Mouse (Mus musculus): ENCODE measurements around the gene Slu7.

Slu7 gene

DNA sequence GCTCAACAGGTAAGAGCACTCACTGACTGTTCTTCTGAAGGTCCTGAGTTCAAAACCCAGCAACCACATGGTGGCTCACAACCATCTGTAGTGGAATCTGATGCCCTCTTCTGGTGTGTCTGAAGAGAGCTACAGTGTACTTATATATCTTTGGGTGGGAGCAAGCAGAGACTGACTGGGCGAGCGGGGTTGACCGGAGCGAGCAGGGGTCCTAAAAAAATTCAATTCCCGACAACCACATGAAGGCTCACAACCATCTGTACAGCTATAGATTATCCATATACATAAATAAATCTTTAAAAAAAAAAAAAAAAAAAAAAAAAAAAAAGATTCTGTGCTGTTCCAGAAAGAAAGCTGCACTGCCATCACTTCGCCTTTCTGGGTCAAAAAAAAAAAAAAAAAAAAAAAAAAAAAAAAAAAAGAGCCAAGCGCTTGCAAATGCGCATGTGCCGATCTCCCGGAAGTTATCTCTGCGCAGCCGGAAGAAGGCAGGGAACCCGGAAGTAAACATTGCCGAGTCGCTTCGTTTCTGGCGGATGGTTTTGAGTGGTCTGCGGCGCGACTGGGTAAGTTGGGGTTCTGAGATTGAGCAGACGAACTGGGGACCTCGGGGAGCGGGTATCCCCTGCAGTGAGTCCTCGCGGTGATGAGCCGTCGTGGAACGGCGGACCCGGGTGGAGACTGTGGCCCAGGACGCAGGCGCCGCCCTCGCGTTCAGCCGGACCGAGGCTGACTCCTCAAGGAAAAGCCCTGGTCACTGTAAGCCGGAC lies at the start of gene Slu7:
TSS of gene Slu7 (plus strand) at position 491 of the 770 bp plus-strand sequence.
- in situ Hi-C loops (cut with MboI, MseI), result no loop called here

DNA sequence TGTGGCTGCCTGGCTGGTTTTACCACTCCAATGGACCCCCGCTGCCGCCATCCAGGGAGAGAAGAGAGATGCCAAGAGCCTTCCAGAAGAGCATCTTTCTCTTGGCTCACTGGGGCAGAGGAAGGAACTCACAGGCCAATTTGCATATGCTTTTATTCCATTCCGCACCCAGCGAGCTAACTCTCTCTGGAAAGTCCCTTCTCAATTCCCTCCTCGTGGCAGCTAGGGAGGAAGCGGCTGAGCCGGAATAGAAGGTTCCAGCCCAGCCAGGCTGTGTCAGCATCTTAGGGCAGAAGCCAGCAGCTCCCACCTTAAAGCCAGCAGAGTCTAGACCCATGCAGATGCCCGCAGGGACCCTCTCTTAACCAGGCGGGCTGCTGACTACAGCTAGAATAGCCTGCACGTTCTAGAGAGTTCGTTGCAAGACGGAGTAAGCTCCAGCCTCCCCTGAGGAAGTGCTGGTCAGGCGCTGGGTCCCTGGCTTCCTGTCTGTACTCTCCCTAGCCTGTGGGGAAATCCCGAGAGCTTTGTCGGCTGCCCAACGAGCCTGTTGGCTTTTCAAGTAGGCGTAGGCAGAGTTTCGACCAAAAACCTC lies 48.4 kb upstream of the Slu7 start:
- in situ Hi-C loops (cut with MboI, MseI), result no loop called here

DNA sequence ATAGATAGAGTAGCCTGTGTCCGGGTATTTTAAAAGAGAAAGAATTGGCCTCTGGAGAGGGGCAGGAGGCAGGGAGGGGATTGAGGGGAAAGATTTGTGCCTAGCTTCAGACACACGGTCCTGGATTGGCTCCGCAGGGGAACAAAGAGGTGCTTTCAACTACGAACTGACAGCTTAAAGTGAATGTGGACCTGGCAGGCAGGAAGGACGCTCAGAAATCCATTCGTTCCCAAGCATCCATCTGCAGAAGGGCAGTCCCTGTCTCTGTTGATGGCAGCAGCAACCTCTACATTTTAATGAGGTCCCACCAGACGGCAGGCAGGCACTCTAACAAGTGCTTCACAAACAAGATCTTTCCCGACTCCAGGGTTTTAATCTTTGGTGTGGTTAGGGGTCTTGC lies 47.8 kb upstream of the Slu7 start:
- in situ Hi-C loops (cut with MboI, MseI), result no loop called here

DNA sequence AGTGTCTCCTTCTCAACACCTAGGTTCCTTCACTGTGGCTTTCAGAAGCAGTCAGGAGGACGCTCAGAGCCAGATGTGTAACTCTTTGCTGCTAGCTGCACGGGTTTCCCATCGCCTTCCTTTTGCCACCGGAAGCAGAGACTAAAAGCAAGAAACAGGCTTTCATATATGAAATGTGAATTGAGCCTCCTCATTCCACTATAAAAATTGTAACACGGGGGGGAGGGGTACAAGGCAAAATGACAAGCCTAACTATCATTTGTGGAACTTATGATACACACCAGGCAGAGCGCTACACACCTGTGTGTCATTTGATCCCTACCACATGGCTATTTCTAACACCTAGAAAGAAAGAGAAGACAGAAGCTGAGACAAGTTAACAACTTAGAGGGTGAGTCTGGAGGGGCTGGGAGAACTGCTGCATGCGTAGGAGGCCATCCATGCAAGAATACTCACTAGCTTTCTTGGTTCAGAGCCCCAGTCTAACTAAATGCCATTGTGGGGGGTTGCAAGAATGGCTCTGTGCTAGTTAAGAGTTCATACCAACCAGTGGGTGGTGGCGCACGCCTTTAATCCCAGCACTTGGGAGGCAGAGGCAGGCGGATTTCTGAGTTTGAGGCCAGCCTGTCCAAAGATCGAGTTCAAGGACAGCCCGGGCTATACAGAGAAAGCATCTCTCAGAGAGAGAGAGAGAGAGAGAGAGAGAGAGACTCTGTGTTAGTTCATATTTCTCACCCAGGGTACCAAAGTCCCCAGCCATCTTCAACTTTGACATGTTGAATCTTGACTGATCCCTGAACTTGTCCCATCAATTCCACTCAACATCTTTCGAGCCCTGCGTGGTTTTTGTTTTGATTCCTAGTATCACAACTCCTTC lies 46.3 kb upstream of the Slu7 start:
- in situ Hi-C loops (cut with MboI, MseI), result no loop called here

DNA sequence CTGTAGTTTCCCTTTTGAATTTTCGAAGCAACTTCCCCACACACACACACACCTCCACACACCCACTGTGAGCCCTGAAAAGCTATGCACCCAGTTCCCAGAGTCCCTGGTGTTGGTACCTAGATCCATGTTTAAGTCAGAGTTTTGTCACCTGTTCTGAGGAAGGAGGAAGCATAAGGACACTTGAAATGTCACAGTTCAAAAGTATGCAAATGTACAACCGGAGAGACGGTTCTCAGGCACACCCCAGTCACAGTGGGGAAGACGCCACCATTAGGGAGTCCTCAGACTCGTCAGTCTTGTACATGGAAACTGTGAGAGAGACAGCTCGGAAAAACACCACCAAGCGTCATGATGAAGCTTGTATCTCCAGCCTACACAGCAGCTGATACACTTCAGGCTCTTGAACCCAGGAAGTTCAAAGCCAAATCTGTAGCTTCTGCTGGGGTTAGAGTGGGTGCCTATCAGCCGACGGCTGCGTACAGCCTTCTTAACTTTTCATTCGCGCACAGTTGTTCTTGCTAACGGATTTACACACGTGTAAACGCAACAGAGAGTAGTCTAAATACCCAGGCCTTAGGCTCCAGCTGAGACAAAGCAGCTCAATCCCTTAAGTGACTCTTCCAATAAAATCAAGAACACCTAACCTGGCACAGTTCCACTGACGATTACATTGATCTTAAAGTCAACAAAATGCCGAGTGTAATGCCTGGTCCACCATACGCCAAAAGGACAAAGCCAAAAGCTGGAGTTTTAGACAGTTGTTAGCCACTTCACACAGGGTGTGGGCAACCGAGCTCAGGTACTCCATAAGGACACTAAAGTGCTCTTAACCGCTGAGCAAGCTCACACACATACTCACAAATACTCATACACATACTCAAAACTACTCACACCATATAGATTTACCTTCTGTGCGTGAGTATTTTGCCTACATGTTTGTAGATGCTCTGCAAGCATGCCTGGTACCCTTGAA lies 45.1 kb upstream of the Slu7 start:
- in situ Hi-C loops (cut with MboI, MseI), result no loop called here

DNA sequence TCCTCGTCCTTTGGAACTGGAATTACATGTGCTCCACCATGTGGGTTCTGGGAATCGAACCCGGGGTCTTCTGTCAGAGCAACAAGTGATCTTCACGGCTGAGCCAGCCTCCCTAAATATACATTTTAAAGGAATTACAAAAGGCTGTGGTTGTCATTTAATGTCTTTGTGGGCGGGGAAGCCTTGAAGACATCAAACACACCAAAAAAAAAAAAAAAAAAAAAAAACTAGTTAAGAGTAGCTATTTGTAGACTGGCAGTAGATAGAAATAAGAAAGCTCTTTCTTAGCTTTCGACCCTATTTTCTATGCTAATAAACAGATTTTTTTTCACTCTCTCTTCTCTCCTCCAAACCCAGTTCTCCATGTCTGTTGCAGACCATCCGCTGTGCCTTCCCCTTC lies 44.4 kb upstream of the Slu7 start:
- in situ Hi-C loops (cut with MboI, MseI), result no loop called here

DNA sequence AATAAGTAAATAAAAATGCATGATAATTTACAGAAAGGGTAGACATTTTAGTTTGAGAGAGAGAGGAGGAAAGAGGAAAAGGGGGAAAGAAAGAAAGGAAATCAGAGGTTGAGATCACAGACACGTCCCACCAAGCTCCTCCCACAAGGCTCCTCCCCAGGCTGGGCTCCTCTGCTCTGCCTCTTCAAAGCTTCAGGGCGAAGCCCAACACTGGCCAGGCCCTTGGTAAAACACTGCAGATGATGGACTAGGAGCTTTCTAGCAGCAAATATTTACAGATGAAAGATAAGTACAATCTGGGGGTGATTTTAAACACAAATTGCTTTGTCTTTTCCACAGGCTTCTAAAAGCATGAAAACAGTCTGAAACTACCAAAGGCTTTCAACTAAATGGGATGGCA lies 40.8 kb upstream of the Slu7 start:
- in situ Hi-C loops (cut with MboI, MseI), result loop anchor here (10.0 kb wide), 1 partner anchor 1232 kb away; no protein-coding TSS in a partner anchor

DNA sequence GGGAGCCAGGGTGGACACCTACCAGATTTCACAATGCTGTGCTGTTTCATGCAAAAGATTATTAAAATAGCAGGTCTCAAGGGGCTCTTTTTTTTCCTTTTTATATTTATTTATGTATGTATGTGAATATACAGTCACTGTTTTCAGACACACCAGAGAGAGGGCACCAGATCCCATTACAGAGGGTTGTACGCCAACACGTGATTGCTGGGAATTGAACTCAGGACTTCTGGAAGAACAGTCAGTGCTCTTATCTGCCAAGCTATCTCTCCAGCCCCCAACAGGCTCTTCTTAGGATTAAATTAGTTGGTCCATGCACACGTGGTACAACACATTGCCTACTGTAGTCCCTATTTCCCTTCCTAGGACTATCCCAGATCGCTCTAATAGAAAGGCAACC lies 40.2 kb upstream of the Slu7 start:
- in situ Hi-C loops (cut with MboI, MseI), result loop anchor here (10.0 kb wide), 1 partner anchor 1231 kb away; no protein-coding TSS in a partner anchor

DNA sequence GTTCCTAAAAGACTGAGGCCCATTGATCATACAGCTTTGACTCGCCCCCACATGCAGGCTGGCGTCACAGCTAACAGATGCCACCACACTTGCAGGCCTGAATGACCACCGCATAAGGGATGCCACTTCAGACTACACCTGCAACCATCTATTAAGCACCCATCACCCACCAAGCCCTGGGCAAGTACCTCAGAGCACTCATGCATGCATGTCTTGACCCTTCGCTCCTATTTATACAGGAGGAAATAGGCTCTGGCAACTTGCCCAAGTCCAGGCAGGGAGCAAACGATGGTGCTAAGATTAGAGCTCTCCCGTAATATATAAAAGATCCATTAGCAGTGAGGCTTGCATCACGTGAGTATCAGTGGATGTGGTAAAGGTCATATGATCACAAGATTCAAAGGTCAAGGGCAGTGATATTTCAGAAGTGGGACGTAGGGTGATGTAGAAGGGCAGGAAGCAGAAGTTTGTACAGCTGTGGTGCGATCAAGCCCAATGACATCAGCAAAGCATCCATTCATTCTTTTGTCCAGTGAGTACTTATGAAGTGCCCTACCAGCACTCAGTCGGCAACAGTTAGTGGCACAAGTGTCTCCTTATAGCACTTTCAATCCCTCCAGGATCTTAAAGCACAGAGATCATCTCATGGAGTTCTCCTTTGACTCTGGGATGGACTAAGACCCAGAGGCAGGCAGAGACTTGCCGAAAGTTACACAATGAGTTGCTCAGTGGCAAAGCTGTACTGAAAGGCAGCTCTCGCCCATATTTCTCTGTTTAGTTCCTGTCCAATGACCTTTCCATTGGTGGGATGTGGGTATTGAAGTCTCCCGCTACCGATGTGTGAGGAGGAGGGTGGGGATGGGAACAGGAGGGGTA lies 38.2 kb upstream of the Slu7 start:
- in situ Hi-C loops (cut with MboI, MseI), result loop anchor here (10.0 kb wide), 1 partner anchor 1229 kb away; no protein-coding TSS in a partner anchor

DNA sequence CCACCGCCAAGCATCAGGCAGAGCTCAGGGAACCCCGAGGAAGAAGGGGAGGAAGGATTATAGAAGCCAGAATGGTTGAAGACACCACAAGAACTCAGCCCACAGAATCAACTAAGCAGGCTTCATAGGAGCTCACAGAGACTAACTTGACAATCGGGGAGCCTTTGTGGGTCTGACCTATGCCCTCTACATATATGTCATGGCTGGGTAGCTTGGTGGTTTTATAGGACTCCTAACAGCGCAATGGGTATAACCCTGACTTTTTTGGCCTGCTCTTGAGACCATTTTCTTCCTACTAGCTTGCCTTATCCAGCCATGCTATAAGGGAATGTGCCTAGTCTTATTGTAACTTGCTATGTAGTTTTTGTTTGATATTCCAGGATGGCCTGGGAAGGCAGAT lies 37.3 kb upstream of the Slu7 start:
- in situ Hi-C loops (cut with MboI, MseI), result loop anchor here (10.0 kb wide), 1 partner anchor 1229 kb away; no protein-coding TSS in a partner anchor

DNA sequence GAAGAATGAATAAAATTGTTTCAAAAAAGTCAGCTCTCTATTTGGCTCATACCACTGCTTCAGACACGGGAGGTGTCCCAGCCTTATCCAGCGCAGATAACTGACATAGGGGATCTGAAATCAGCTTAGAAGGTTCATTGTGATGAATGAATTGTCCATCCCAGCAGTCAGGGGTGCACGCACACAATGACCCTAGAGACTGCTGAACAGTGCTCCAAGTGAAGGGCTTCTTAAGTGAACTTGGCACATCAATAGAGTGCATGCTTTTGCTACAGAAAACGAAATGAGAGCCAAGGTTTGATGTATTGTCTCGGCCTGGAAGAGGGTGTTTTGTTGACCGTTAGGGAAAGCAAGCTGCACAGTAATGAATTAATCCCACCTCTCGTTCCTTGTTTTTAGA lies 36.9 kb upstream of the Slu7 start:
- in situ Hi-C loops (cut with MboI, MseI), result loop anchor here (10.0 kb wide), 1 partner anchor 1228 kb away; no protein-coding TSS in a partner anchor

DNA sequence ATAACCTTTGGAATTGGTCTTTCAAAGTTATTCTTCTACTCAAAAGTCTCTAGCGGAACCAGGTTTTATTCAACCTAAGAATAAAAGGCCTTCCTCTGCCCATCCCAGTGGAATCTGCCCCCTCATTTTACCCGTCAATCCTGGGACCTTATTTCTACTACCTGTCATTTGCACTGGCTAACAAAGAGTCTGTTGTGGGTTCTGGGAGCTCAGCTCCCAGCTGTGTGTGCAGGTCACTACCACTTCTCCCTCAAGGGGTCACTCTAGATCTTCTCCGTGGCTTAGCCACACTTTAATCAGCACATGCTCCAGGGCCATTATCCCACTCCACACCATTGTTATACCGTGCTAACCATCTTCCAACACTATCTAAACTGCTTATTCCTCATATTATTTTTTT lies 34.2 kb upstream of the Slu7 start:
- in situ Hi-C loops (cut with MboI, MseI), result loop anchor here (10.0 kb wide), 1 partner anchor 1226 kb away; no protein-coding TSS in a partner anchor

DNA sequence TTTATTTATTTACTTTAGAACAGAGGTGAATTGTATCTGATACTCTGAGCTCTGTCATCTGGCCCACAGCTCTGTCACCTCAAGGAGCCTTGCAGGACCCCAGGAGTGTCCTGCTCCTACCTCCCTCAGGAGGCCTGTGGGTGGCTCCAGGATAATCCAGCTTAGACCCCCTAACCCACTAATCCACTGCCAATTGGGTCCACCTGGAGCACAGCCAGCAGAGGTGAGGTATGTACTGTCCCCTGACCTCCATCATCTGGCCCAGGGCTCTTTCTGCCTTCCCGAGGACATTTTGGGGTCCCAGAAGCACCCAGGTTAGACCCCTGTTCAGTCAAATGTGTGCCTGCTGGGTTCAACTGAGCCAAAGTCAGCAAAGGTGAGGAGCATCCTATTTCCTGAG lies 33.4 kb upstream of the Slu7 start:
- in situ Hi-C loops (cut with MboI, MseI), result no loop called here

DNA sequence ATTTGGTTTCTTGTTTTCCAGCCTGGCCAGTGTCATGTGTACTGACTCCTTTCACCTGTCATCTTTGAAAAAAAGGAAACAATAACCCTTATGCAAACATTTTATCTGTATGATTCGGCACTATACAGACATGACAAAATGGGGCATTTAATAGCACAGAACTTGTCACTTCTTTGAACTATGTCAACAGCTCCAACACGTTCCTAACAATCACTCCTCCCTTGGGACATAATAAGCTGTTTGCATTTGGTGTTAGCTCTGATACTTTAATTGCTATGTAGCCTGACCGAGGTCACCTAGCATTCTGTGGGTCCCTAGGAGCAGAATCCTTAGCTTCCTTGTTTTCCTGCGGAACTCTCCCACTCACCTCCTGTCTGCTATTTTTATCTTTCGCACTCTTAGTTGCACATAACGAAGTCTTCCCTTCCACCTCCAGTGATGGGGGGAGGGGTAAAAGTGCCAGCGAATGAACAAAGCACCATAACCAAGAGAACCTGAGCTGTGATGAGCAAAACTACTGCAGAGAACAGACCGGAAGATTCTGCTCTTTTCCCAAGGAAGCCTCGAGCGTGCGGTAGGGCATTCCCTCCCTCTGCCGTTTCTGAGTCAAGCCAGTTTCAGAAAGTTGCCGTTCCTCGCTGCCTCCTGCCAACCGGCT lies 29.3 kb upstream of the Slu7 start:
- in situ Hi-C loops (cut with MboI, MseI), result no loop called here

DNA sequence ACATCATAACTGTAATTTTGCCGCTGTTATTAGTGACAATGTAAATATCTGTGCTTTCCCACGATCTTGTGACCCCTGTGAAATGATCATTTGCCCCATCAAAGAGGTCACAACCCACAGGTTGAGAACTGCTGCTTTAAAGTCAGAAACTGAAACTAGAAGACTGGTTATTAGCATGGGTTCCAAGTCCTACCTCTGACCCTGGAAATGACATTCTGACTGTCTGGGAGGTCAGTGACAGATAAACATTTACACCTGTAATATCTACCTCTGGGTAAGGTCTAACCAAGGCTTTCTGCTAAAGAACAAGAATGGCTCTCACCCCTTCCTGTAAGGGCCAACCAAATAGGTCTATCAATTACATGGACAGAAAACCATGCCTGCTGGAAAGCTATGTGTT lies 24.7 kb upstream of the Slu7 start:
- in situ Hi-C loops (cut with MboI, MseI), result no loop called here

DNA sequence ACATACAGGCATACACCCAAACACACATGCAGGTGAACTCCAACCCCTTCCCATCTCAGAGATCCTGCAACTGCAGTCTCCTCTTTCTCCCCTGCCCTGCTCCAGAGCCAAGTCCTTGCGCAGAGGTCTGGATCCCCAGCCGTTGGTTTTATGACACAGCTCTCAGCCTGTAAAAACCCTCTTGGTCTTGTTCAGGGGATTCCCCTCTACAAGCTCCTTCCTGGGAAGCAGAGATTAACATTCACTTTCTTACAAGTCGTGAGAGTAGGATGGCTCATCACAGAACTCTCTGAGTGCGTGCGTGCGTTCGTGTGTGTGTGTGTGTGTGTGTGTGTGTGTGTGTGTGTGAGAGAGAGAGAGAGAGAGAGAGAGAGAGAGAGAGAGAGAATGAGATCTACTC lies 23.3 kb upstream of the Slu7 start:
- in situ Hi-C loops (cut with MboI, MseI), result loop anchor here (5.0 kb wide), 1 partner anchor 38 kb away; no protein-coding TSS in a partner anchor

DNA sequence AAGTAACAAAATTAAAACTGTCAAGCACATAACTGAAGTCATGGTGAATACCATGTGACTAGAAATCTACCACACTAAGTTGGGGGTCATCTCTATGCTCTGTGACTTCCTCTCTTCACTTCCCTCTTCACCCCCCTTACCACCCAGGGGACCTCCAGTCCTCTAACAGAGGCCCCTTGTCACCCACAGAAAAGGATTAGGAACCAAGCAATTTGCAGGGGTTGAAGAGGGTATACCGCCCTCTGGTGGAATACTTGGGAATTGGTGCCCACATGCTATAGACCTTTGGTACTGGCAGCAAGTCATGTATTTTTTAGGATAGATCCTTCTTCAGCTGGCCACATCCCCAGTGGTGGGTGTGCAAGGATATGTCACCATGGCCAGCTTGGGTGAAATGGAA lies 22.1 kb upstream of the Slu7 start:
- in situ Hi-C loops (cut with MboI, MseI), result loop anchor here (5.0 kb wide), 1 partner anchor 39 kb away; no protein-coding TSS in a partner anchor

DNA sequence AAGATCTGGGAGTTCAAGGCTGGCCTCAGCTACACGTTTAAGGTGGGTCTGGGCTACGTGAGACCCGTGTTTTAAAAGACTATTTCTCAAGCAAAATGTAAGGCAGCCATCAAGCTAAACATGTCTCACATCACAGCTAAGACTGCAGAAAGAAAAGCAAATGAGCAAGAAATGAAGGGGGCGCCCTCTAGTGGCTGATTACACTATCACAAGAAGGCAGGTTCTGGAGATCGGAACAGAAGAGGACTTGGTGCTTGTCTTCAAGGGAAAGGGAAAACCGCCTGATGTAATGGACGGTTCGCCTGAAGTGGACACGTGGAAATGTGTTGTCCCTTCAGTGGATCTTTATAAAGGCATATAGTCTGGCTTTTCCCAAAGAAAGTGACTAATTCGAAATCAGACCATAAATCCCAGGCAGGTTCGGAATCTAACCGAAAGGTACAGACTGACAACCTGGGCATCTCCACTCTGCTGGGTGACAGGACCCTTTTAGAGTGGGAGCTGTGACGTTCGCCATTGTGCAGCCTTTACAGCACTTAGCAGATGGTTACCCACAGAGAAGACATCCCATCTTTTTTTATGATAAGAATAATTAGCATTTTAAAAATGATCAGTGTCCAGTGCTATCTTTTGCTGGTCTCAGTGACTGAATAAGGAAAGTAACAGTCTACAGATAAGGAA lies 20.6 kb upstream of the Slu7 start:
- in situ Hi-C loops (cut with MboI, MseI), result loop anchor here (5.0 kb wide), 1 partner anchor 41 kb away; no protein-coding TSS in a partner anchor

All from T-helper 1 cell (primary cell).